ENCODE assay signal across 8 mouse cellular contexts in genomic region chr3:51700731-51701280, GRCm38 (mm10). TPM values are rescaled to one million over a fixed set of nuclear protein-coding genes. Genes with fewer than 3 reads are reported as not detected.
A peak's percentile ranks its signal among the peaks of the same experiment; 100 is the strongest.
DNase-seq lines count a peak whose midpoint lies in the region; ATAC-seq lines count a peak whose summit lies in the region.

No protein-coding gene starts in this region.

- H3K9ac ChIP-seq in heart, embryonic 11.5 days (ENCODE audit: low read depth, low read length): peak overlapping the region; percentile 68

- no peak for ATAC-seq in heart, embryonic 11.5 days (replicated peaks; ENCODE audit: insufficient number of reproducible peaks, low FRiP score, low TSS enrichment)
- peak; percentile 44 for ATAC-seq in activated CD4-positive, CD25-positive, alpha-beta regulatory T cell, adult 4 months
- ATAC-seq in megakaryocyte progenitor cell, adult 5-6 weeks (replicated peaks; ENCODE audit: poor library complexity): peak; percentile 5; the same call in 1 of the 2 replicates
- ATAC-seq in monocyte, adult 5-6 weeks (replicated peaks; ENCODE audit: insufficient number of reproducible peaks, low FRiP score, low TSS enrichment, poor library complexity, severe bottlenecking): no peak

- peak overlapping the region; percentile 62; the same call in 1 of the 2 replicates for H3K27ac ChIP-seq in heart, embryonic 11.5 days (ENCODE audit: low read depth, low read length)

- peak overlapping the region; percentile 39 for H3K4me3 ChIP-seq in heart, embryonic 11.5 days (ENCODE audit: low read depth, low read length)

- H3K27me3 ChIP-seq in heart, embryonic 11.5 days (ENCODE audit: control insufficient read depth, insufficient read depth, low read length): no peaks in the 10 kb centered on the region

- peak overlapping the region; percentile 74 for H3K4me2 ChIP-seq in heart, embryonic 11.5 days

- H3K36me3 ChIP-seq in heart, embryonic 11.5 days (ENCODE audit: control insufficient read depth, insufficient read depth, low read length): no peaks in the 10 kb centered on the region

- peaks cover 24% of the 10 kb centered on the region for H3K4me1 ChIP-seq in heart, embryonic 11.5 days (ENCODE audit: control insufficient read depth, insufficient read depth, low read length)

- H3K9me3 ChIP-seq in heart, embryonic 11.5 days (replicated peaks; ENCODE audit: control insufficient read depth, low read length): no peaks in the 10 kb centered on the region

- no peak for DNase-seq in heart, postnatal 4 days
- peak; percentile 55 for DNase-seq in gonadal fat pad, adult 2 months (ENCODE audit: low read depth)
- DNase-seq in layer of hippocampus, adult 9-11 months: peak; percentile 25
- peak; percentile 26 for DNase-seq in thymus, postnatal 4 days

- 25% methylated on average over 15 of the region's 15 CpGs for WGBS in heart, embryonic 11.5 days (ENCODE audit: insufficient replicate concordance)

RNA-seq across cellular contexts. Expression of gene Mgst2, which starts 40.6 kb away (rescaled TPM):
- polyA plus RNA-seq in heart, embryonic 11.5 days (2014; fragmentation: Nextera tagmentation; extraction: Ambion mirVana): 1.6 and 2.9 TPM in 2 replicates
- 1 to 10 TPM; 1.6 TPM for total RNA-seq in heart, postnatal 4 days (2021)
- 100 to 1,000 TPM in 1 of 2 experiments, 10 to 100 TPM in 1; 82.2 to 161 TPM for polyA plus RNA-seq in activated CD4-positive, CD25-positive, alpha-beta regulatory T cell, adult 4 months (2017; shearing (Covaris generic))
- 1.6 and 2.0 TPM in 2 replicates for polyA plus RNA-seq in gonadal fat pad, adult 2 months (2012; rRNA removed)
- total RNA-seq in megakaryocyte progenitor cell, adult 5-6 weeks (2015): 132 and 146 TPM in 2 replicates
- total RNA-seq in megakaryocyte progenitor cell, adult 5-6 weeks (2017): 44.7 and 52.2 TPM in 2 replicates
- 6.7 to 12.9 TPM (median 12.1 TPM) in 3 replicates for total RNA-seq in monocyte, adult 5-6 weeks (2017)

Comparison
In these comparisons a context has a peak if more than half of its experiments do, and no peak if none do; other contexts are left out.
1. ATAC-seq: peak in activated CD4-positive, CD25-positive, alpha-beta regulatory T cell, adult 4 months (single experiment) and megakaryocyte progenitor cell, adult 5-6 weeks (single experiment); none in heart, embryonic 11.5 days (single experiment) and monocyte, adult 5-6 weeks (single experiment).